ENCODE assay signal across 8 mouse cellular contexts in the genomic region with DNA sequence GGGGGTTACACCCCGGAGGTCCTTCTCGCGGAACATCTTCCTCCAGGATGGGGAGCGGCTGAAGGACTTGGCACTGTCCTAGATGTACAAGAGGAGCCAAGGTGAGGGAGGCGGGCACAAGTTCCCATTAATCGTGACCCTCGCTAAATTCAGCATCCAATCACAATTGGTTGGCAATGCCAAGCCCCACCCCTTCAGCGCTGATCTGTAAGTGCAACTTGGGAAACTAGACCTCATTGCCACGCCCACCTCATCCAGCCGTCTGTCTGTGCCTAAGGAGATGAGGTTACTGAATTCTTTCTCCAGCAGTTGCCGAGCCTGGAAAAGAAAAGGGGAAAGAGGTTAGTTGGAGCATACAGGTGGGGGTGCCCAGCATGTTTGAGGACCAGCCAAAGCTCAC. TPM values are rescaled to one million over a fixed set of nuclear protein-coding genes. Genes with fewer than 3 reads are reported as not detected.
DNase-seq lines count a peak whose midpoint lies in the region; ATAC-seq and TF ChIP-seq lines count a peak whose summit lies in the region.

No protein-coding gene starts in this region.

- under 1% methylated on average over 11 of the region's 11 CpGs for WGBS in heart, embryonic 10.5 days
- WGBS in kidney, embryonic 14.5 days, result under 1% methylated on average over 11 of the region's 11 CpGs
- WGBS in small intestine, adult 2 months, result 2% methylated on average over 11 of the region's 11 CpGs

- TF ChIP-seq POLR2A in small intestine, adult 2 months (IDR thresholded peaks at IDR 0.05; ENCODE audit: low read depth, low read length), result peak; percentile 27; the same call in 1 of the 2 replicates

- intact Hi-C loops in left cerebral cortex, postnatal 4 days (cut with DNase I), result no loop called here
- intact Hi-C loops in left cerebral cortex, postnatal 25 days (cut with DNase I), result loop anchor here (2.0 kb wide), 1 partner anchor 40 kb away; no protein-coding TSS in a partner anchor

- peaks cover 26% of the 10 kb centered on the region for H3K27me3 ChIP-seq in heart, embryonic 10.5 days (ENCODE audit: insufficient read depth, poor library complexity, severe bottlenecking)
- H3K27me3 ChIP-seq in kidney, embryonic 14.5 days (ENCODE audit: control insufficient read depth, insufficient read depth, low read length), result peaks cover 4% of the 10 kb centered on the region
- H3K27me3 ChIP-seq in small intestine, adult 2 months (ENCODE audit: control insufficient read depth, insufficient read depth, low read length), result no peaks in the 10 kb centered on the region; the same call in 1 of the 2 replicates

- H3K9me3 ChIP-seq in heart, embryonic 10.5 days, result no peaks in the 10 kb centered on the region
- no peaks in the 10 kb centered on the region for H3K9me3 ChIP-seq in kidney, embryonic 14.5 days (ENCODE audit: control insufficient read depth, low read length)

- no peak for TF ChIP-seq CTCF in small intestine, adult 2 months (IDR thresholded peaks at IDR 0.05; ENCODE audit: extremely low read depth, insufficient read length, insufficient replicate concordance, low read depth, low read length)

- H3K4me2 ChIP-seq in kidney, embryonic 14.5 days (replicated peaks; ENCODE audit: low read depth, low read length), result peak overlapping the region; percentile 93

- peak overlapping the region; percentile 59; the same call in 1 of the 2 replicates for H3K9ac ChIP-seq in kidney, embryonic 14.5 days (ENCODE audit: low read depth, low read length)

- H3K4me1 ChIP-seq in heart, embryonic 10.5 days, result peaks cover 66% of the 10 kb centered on the region
- H3K4me1 ChIP-seq in kidney, embryonic 14.5 days (ENCODE audit: control insufficient read depth, insufficient read depth, low read length), result peaks cover 34% of the 10 kb centered on the region
- H3K4me1 ChIP-seq in small intestine, adult 2 months (ENCODE audit: control insufficient read depth, insufficient read depth, insufficient read length, low read length), result peaks cover 31% of the 10 kb centered on the region

- H3K36me3 ChIP-seq in heart, embryonic 10.5 days, result no peaks in the 10 kb centered on the region
- no peaks in the 10 kb centered on the region for H3K36me3 ChIP-seq in kidney, embryonic 14.5 days (ENCODE audit: control insufficient read depth, insufficient read depth, low read length)
- H3K36me3 ChIP-seq in small intestine, adult 2 months (ENCODE audit: control insufficient read depth, insufficient read depth, low read length), result no peaks in the 10 kb centered on the region

- peak overlapping the region; percentile 64 for H3K4me3 ChIP-seq in heart, embryonic 10.5 days
- H3K4me3 ChIP-seq in kidney, embryonic 14.5 days (ENCODE audit: low read length), result peak overlapping the region; percentile 51
- H3K4me3 ChIP-seq in small intestine, adult 2 months (ENCODE audit: low read depth, low read length), result peak overlapping the region; percentile 65

- H3K27ac ChIP-seq in heart, embryonic 10.5 days, result peak overlapping the region; percentile 89
- H3K27ac ChIP-seq in kidney, embryonic 14.5 days (ENCODE audit: low read depth, low read length), result peak overlapping the region; percentile 56
- peak overlapping the region; percentile 78 for H3K27ac ChIP-seq in small intestine, adult 2 months (ENCODE audit: insufficient read depth, low read depth, low read length)

- peak; percentile 36 for DNase-seq in left cerebral cortex, postnatal 4 days
- no peak for DNase-seq in left cerebral cortex, postnatal 25 days (ENCODE audit: low spot score in 2 of 2)
- DNase-seq in heart, embryonic 10.5 days (ENCODE audit: low spot score), result no peak
- DNase-seq in lung, postnatal 10 days, result peak; percentile 75
- DNase-seq in natural killer cell, adult 2 months (ENCODE audit: low spot score in 2 of 2), result no peak

- ATAC-seq in common myeloid progenitor, adult 5-6 weeks (replicated peaks; ENCODE audit: low read depth, poor library complexity, severe bottlenecking), result peak; percentile 31
- ATAC-seq in kidney, embryonic 14.5 days (ENCODE audit: low FRiP score, low TSS enrichment), result no peak

RNA-seq across cellular contexts. Expression of gene Hrc, which starts 5.6 kb away (rescaled TPM):
- total RNA-seq in left cerebral cortex, postnatal 4 days (2021), result under 1 TPM; 0.36 to 0.38 TPM
- total RNA-seq in left cerebral cortex, postnatal 25 days (2021), result under 1 TPM; 0.23 to 0.94 TPM
- 0.41 TPM in 1 of 2 replicates, not detected in the other for total RNA-seq in common myeloid progenitor, adult 5-6 weeks (2017)
- 17.9 and 31.4 TPM in 2 replicates for polyA plus RNA-seq in heart, embryonic 10.5 days (2016; fragmentation: Nextera tagmentation; extraction: Ambion mirVana)
- 1.5 and 2.7 TPM in 2 replicates for polyA plus RNA-seq in kidney, embryonic 14.5 days (2014; fragmentation: Nextera tagmentation; extraction: Ambion mirVana)
- 0.14 and 0.46 TPM in 2 replicates for polyA plus RNA-seq in small intestine, adult 2 months (2012; rRNA removed)

RNA-seq across cellular contexts. Expression of gene Trpm4, which starts 7.1 kb away (rescaled TPM):
- total RNA-seq in left cerebral cortex, postnatal 4 days (2021), result 10 to 100 TPM; 32.1 to 33.8 TPM
- total RNA-seq in left cerebral cortex, postnatal 25 days (2021), result 10 to 100 TPM; 13.2 to 24.9 TPM
- total RNA-seq in common myeloid progenitor, adult 5-6 weeks (2017), result 3.1 and 3.4 TPM in 2 replicates
- 13.5 and 15.2 TPM in 2 replicates for polyA plus RNA-seq in heart, embryonic 10.5 days (2016; fragmentation: Nextera tagmentation; extraction: Ambion mirVana)
- 10.1 and 11.3 TPM in 2 replicates for polyA plus RNA-seq in kidney, embryonic 14.5 days (2014; fragmentation: Nextera tagmentation; extraction: Ambion mirVana)
- 101 and 257 TPM in 2 replicates for polyA plus RNA-seq in small intestine, adult 2 months (2012; rRNA removed)

RNA-seq across cellular contexts. Expression of gene Ppfia3, which starts 26.1 kb away (rescaled TPM):
- total RNA-seq in left cerebral cortex, postnatal 4 days (2021), result 100 to 1,000 TPM; 106 to 108 TPM
- 100 to 1,000 TPM; 151 to 152 TPM for total RNA-seq in left cerebral cortex, postnatal 25 days (2021)
- total RNA-seq in common myeloid progenitor, adult 5-6 weeks (2017), result not detected in 2 replicates
- polyA plus RNA-seq in heart, embryonic 10.5 days (2016; fragmentation: Nextera tagmentation; extraction: Ambion mirVana), result 2.4 and 2.9 TPM in 2 replicates
- 6.7 and 7.6 TPM in 2 replicates for polyA plus RNA-seq in kidney, embryonic 14.5 days (2014; fragmentation: Nextera tagmentation; extraction: Ambion mirVana)
- 15.4 and 63.9 TPM in 2 replicates for polyA plus RNA-seq in small intestine, adult 2 months (2012; rRNA removed)

RNA-seq across cellular contexts. Expression of gene Lin7b, which starts 29.7 kb away (rescaled TPM):
- 10 to 100 TPM; 60.4 to 68.3 TPM for total RNA-seq in left cerebral cortex, postnatal 4 days (2021)
- total RNA-seq in left cerebral cortex, postnatal 25 days (2021), result 100 to 1,000 TPM; 170 to 176 TPM
- total RNA-seq in common myeloid progenitor, adult 5-6 weeks (2017), result 1.9 TPM in 1 of 2 replicates, not detected in the other
- polyA plus RNA-seq in heart, embryonic 10.5 days (2016; fragmentation: Nextera tagmentation; extraction: Ambion mirVana), result 0.59 and 1.4 TPM in 2 replicates
- 0.57 and 0.66 TPM in 2 replicates for polyA plus RNA-seq in kidney, embryonic 14.5 days (2014; fragmentation: Nextera tagmentation; extraction: Ambion mirVana)
- 2.9 and 4.0 TPM in 2 replicates for polyA plus RNA-seq in small intestine, adult 2 months (2012; rRNA removed)

RNA-seq across cellular contexts. Expression of gene Snrnp70, which starts 54.9 kb away (rescaled TPM):
- total RNA-seq in left cerebral cortex, postnatal 4 days (2021), result 100 to 1,000 TPM; 453 to 460 TPM
- total RNA-seq in left cerebral cortex, postnatal 25 days (2021), result 100 to 1,000 TPM; 341 to 386 TPM
- 451 and 564 TPM in 2 replicates for total RNA-seq in common myeloid progenitor, adult 5-6 weeks (2017)
- 173 and 241 TPM in 2 replicates for polyA plus RNA-seq in heart, embryonic 10.5 days (2016; fragmentation: Nextera tagmentation; extraction: Ambion mirVana)
- 100 and 171 TPM in 2 replicates for polyA plus RNA-seq in kidney, embryonic 14.5 days (2014; fragmentation: Nextera tagmentation; extraction: Ambion mirVana)
- 73.2 and 122 TPM in 2 replicates for polyA plus RNA-seq in small intestine, adult 2 months (2012; rRNA removed)

Comparison
In these comparisons a context has a peak if more than half of its experiments do, and no peak if none do; other contexts are left out.
1. DNase-seq: peak in left cerebral cortex, postnatal 4 days (single experiment) and lung, postnatal 10 days (single experiment); none in left cerebral cortex, postnatal 25 days (0 of 2), heart, embryonic 10.5 days (single experiment) and natural killer cell, adult 2 months (0 of 2).
2. RNA of gene Ppfia3, which starts 26.1 kb away (total RNA-seq): 151 to 152 TPM in left cerebral cortex, postnatal 25 days and 106 to 108 TPM in left cerebral cortex, postnatal 4 days; not detected in common myeloid progenitor, adult 5-6 weeks; every median in the first group is over 100 times any median in the second.
3. Peak in every context shown above with its lines, with median percentiles within 50 percentile points of each other: H3K27ac ChIP-seq and H3K4me3 ChIP-seq.